Mouse (Mus musculus) gastrocnemius, postnatal 25 days (tissue): ENCODE measurements around the gene Ttl. TPM values are rescaled to one million over a fixed set of nuclear protein-coding genes. Genes with fewer than 3 reads are reported as not detected.

ENCODE experiments used
- total RNA-seq, 2 experiments: library from RNA; stranded (reverse); gene quantifications; 1 replicate in 1 of 2; 2 replicates in 1 of 2; pipeline ENCODE4 v1.2.3; 2021

The Ttl gene
- total RNA-seq, 2 experiments from 2014 or later = 6.0 to 6.3 TPM

Other genes with a start within 250 kb of the Ttl start
- 10 to 100 TPM; 10.6 to 12.2 TPM for gene Tmem87b, start 247.8 kb upstream of the Ttl start, total RNA-seq
- 1 to 10 TPM; 3.6 to 4.8 TPM for gene Fbln7, start 203.0 kb upstream of the Ttl start, total RNA-seq
- gene Zc3h8, start 121.9 kb upstream of the Ttl start, total RNA-seq = 1 to 10 TPM; 7.1 to 7.8 TPM
- gene Zc3h6, start 98.5 kb upstream of the Ttl start, total RNA-seq = 1 to 10 TPM; 3.8 to 4.4 TPM
- 10 to 100 TPM in 1 of 2 experiments, 1 to 10 TPM in 1; 9.6 to 13.4 TPM for gene Gm10762, start 98.2 kb upstream of the Ttl start, total RNA-seq
- gene Vinac1, start 17.8 kb upstream of the Ttl start, total RNA-seq = not detected
- gene Polr1b, start 35.1 kb downstream of the Ttl start, total RNA-seq = 10 to 100 TPM; 10.7 to 11.4 TPM
- 1 to 10 TPM; 7.4 to 8.4 TPM for gene Chchd5, start 63.8 kb downstream of the Ttl start, total RNA-seq
- 10 to 100 TPM in 1 of 2 experiments, 1 to 10 TPM in 1; 5.6 to 11.5 TPM for gene Slc20a1, start 132.8 kb downstream of the Ttl start, total RNA-seq
- gene Ckap2l, start 231.3 kb downstream of the Ttl start, total RNA-seq = under 1 TPM; 0.49 to 0.64 TPM
- gene Il1a, start 244.0 kb downstream of the Ttl start, total RNA-seq = not detected